Mouse (Mus musculus): ENCODE measurements around the gene Fam19a1. TPM values are rescaled to one million over a fixed set of nuclear protein-coding genes. Genes with fewer than 3 reads are reported as not detected.
A peak's percentile ranks its signal among the peaks of the same experiment; 100 is the strongest.

The Fam19a1 gene
- polyA plus RNA-seq, 1 experiment, result 0.20 TPM

DNA sequence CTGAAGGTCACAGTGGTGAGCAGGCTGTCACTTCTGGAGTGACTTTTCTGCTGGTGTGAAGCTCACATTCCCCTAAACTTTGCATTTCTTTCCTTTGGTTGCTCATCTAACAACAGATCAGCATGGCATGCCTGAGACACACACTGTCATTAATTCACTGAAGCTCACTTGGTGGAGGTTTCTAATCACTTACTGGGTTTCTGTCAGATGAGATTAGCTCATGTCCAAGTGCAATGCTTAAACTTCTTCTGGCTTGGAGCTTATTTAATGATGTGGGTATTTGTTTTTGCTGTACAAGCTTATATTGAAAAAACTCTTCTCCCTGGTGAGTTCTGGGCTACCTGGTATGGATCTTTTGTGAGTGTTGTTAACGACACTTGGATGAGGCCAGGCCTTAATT lies 343.3 kb downstream of the Fam19a1 start:
- Histone ChIP-seq H3K27ac (ENCODE audit: insufficient read depth, low read depth, low read length) (no peak overlapping the region), H3K4me1 (ENCODE audit: control insufficient read depth, insufficient read depth, low read length) (no peaks in the 10 kb centered on the region), H3K36me3 (ENCODE audit: control insufficient read depth, insufficient read depth, low read length) (no peaks in the 10 kb centered on the region), H3K4me3 (ENCODE audit: insufficient read depth, low read depth, low read length) (no peak overlapping the region), H3K27me3 (replicated peaks; ENCODE audit: control insufficient read depth, insufficient read depth, low read length) (no peaks in the 10 kb centered on the region)
- DNase-seq, result no peak
- no peak for TF ChIP-seq POLR2A (IDR thresholded peaks at IDR 0.05; ENCODE audit: low read depth, low read length)
- no peak for TF ChIP-seq CTCF (conservative IDR thresholded peaks at IDR 0.05; ENCODE audit: insufficient read depth, insufficient read length, low read depth, low read length)
- WGBS, result 80% methylated on average over 1 of the region's 1 CpGs

DNA sequence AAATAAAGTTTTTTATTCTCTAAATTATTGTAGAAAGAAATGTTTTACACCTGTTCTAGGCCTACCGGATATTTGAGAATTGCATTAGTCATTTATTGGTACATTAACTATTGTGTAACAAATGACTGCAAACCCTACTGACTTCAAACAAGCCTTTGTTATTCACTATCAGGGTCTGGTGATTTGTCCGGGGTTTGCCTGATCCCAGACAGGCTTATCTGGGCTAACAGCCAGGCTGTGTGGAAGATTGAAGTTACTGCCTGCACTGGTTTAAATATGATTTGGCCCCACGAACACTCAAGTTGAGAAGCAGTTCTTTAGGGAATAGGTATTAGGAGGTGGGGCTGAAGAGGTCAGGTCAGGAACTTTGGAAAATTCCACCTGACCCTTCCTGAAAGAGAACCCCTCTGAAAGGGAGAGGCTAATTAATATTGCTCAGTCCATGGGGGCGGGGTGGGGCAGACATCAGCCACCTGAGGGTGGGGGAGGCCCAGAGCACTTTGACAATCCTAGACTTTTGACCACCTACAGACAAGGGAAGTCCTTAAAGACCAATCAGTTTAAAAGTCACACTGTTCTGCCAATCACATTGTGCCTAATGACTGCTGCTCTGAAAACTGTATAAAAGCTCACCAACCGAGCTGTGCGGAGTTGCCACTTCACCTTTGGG lies 344.8 kb downstream of the Fam19a1 start:
- Histone ChIP-seq H3K4me1 (ENCODE audit: control insufficient read depth, insufficient read depth, low read length) (no peaks in the 10 kb centered on the region), H3K27me3 (replicated peaks; ENCODE audit: control insufficient read depth, insufficient read depth, low read length) (no peaks in the 10 kb centered on the region), H3K36me3 (ENCODE audit: control insufficient read depth, insufficient read depth, low read length) (no peaks in the 10 kb centered on the region), H3K27ac (ENCODE audit: insufficient read depth, low read depth, low read length) (no peak overlapping the region), H3K4me3 (ENCODE audit: insufficient read depth, low read depth, low read length) (no peak overlapping the region)
- DNase-seq, result peak; percentile 8
- no peak for TF ChIP-seq CTCF (conservative IDR thresholded peaks at IDR 0.05; ENCODE audit: insufficient read depth, insufficient read length, low read depth, low read length)
- no peak for TF ChIP-seq POLR2A (IDR thresholded peaks at IDR 0.05; ENCODE audit: low read depth, low read length)
- WGBS, result 45% methylated on average over 6 of the region's 6 CpGs

DNA sequence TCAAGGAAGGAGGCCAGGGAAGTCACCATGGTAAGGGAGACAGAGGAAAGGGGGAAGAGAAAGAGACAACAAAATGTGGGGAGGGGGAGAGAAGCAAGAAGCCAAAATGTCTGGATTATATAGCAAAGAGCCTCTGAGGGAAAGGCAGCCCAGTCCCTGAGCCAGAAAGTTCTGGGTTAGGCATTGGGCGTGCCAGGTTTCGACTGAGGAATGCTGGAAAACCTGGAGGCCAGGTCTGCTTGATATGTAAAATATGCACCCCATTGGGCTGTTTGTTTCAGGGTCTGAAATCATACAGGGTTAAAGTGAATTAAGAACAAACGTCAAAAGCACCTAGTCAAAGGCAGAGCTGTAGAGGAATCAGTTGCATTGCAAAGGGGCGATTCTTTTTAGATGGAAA lies 346.1 kb downstream of the Fam19a1 start:
- Histone ChIP-seq H3K4me3 (ENCODE audit: insufficient read depth, low read depth, low read length) (no peak overlapping the region), H3K4me1 (ENCODE audit: control insufficient read depth, insufficient read depth, low read length) (no peaks in the 10 kb centered on the region), H3K27me3 (replicated peaks; ENCODE audit: control insufficient read depth, insufficient read depth, low read length) (no peaks in the 10 kb centered on the region), H3K36me3 (ENCODE audit: control insufficient read depth, insufficient read depth, low read length) (no peaks in the 10 kb centered on the region), H3K27ac (ENCODE audit: insufficient read depth, low read depth, low read length) (no peak overlapping the region)
- 72% methylated on average over 4 of the region's 4 CpGs for WGBS
- no peak for DNase-seq
- TF ChIP-seq POLR2A (IDR thresholded peaks at IDR 0.05; ENCODE audit: low read depth, low read length), result no peak
- TF ChIP-seq CTCF (conservative IDR thresholded peaks at IDR 0.05; ENCODE audit: insufficient read depth, insufficient read length, low read depth, low read length), result no peak

DNA sequence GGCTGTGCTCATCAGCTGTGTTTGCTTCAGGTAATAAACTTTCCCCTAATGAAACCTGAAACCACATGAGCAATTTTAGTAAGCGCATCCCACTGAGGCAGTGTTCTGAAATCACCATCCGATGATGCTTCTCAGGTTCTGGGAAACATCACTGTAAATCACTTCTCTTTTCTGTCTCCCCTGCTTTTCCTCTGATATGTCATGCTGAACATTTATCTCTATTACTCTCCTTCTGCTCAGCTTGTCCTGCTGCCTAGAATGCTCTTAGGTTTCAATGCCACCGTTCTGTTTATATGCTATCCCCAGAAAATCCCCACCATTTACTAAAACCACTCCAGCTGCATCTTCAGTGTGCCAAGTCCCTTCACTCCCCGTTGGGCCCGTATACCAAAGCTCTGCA lies 386.5 kb downstream of the Fam19a1 start:
- TF ChIP-seq CTCF (conservative IDR thresholded peaks at IDR 0.05; ENCODE audit: insufficient read depth, insufficient read length, low read depth, low read length) (no peak), POLR2A (IDR thresholded peaks at IDR 0.05; ENCODE audit: low read depth, low read length) (no peak)
- no peaks in the 10 kb centered on the region for H3K4me1 ChIP-seq (ENCODE audit: control insufficient read depth, insufficient read depth, low read length)
- no peak for DNase-seq
- H3K4me3 ChIP-seq (ENCODE audit: insufficient read depth, low read depth, low read length), result no peak overlapping the region
- no peak overlapping the region for H3K27ac ChIP-seq (ENCODE audit: insufficient read depth, low read depth, low read length)
- no peaks in the 10 kb centered on the region for H3K27me3 ChIP-seq (replicated peaks; ENCODE audit: control insufficient read depth, insufficient read depth, low read length)
- 34% methylated on average over 5 of the region's 5 CpGs for WGBS
- no peaks in the 10 kb centered on the region for H3K36me3 ChIP-seq (ENCODE audit: control insufficient read depth, insufficient read depth, low read length)

DNA sequence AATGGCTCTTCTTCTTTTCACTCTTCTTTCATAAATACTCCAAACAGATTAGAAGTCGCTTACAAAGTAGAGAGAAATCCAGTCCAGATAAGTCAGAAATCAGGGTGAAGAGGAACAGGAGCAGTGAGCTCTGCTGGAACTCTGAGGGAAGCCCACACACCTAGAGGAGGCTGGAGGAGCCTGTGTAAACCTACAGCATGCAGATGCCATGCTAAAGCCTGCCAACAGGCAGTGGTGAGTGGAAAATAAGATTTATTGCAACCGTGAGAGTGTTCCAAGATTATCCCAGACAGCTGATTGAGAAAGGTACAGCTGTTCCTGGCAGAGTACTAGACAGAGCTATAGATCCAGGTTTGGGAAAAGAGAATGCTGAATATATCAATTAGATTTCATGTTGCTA lies 428.6 kb downstream of the Fam19a1 start:
- Histone ChIP-seq H3K27me3 (replicated peaks; ENCODE audit: control insufficient read depth, insufficient read depth, low read length) (no peaks in the 10 kb centered on the region), H3K4me3 (ENCODE audit: insufficient read depth, low read depth, low read length) (no peak overlapping the region), H3K4me1 (ENCODE audit: control insufficient read depth, insufficient read depth, low read length) (no peaks in the 10 kb centered on the region), H3K36me3 (ENCODE audit: control insufficient read depth, insufficient read depth, low read length) (no peaks in the 10 kb centered on the region), H3K27ac (ENCODE audit: insufficient read depth, low read depth, low read length) (no peak overlapping the region)
- no peak for DNase-seq
- 84% methylated on average over 2 of the region's 2 CpGs for WGBS
- TF ChIP-seq POLR2A (IDR thresholded peaks at IDR 0.05; ENCODE audit: low read depth, low read length) (no peak), CTCF (conservative IDR thresholded peaks at IDR 0.05; ENCODE audit: insufficient read depth, insufficient read length, low read depth, low read length) (no peak)

DNA sequence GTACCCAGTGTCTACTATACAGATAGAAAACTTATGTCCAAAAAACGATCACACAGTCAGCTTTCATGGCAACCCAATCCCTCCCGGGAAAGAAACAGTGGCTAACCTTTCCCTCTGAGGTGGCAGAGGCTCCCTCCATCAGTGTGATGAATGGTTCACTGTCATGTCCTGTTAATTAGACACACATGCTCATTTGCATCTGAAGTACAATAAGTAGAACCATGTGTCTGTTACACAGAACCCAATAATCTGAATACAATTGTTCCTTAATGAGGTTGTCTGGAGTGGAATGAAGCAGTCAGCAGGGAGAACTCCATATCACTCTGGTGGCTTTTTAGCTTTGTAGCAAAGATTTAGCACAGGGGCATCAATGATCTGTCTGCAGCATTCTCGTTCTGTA lies 431.9 kb downstream of the Fam19a1 start:
- H3K27ac ChIP-seq (ENCODE audit: insufficient read depth, low read depth, low read length), result no peak overlapping the region
- no peaks in the 10 kb centered on the region for H3K27me3 ChIP-seq (replicated peaks; ENCODE audit: control insufficient read depth, insufficient read depth, low read length)
- 33% methylated on average over 3 of the region's 3 CpGs for WGBS
- H3K4me1 ChIP-seq (ENCODE audit: control insufficient read depth, insufficient read depth, low read length), result no peaks in the 10 kb centered on the region
- H3K4me3 ChIP-seq (ENCODE audit: insufficient read depth, low read depth, low read length), result no peak overlapping the region
- no peaks in the 10 kb centered on the region for H3K36me3 ChIP-seq (ENCODE audit: control insufficient read depth, insufficient read depth, low read length)
- TF ChIP-seq POLR2A (IDR thresholded peaks at IDR 0.05; ENCODE audit: low read depth, low read length), result no peak
- no peak for TF ChIP-seq CTCF (conservative IDR thresholded peaks at IDR 0.05; ENCODE audit: insufficient read depth, insufficient read length, low read depth, low read length)
- no peak for DNase-seq

DNA sequence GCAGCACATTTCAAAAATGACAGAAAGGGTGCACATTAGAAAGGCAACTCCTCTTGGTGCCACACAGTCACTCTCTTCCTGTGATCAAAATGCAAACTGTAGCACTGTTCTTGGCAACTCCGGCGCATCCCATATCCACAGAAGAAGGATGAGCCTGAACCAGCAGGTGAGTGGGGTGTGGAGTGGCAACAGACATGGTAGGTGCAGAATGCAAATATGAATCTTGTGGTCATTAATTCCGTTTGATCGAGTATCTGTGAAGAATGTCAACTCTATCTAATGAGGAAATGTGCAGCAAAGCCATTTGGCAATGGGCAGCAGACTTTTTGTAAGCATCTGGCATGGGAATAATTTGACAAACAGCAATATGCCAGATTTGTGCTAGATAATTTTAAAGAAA lies 437.5 kb downstream of the Fam19a1 start:
- Histone ChIP-seq H3K27me3 (replicated peaks; ENCODE audit: control insufficient read depth, insufficient read depth, low read length) (no peaks in the 10 kb centered on the region), H3K27ac (ENCODE audit: insufficient read depth, low read depth, low read length) (no peak overlapping the region), H3K4me3 (ENCODE audit: insufficient read depth, low read depth, low read length) (no peak overlapping the region), H3K4me1 (ENCODE audit: control insufficient read depth, insufficient read depth, low read length) (no peaks in the 10 kb centered on the region), H3K36me3 (ENCODE audit: control insufficient read depth, insufficient read depth, low read length) (no peaks in the 10 kb centered on the region)
- no peak for DNase-seq
- TF ChIP-seq CTCF (conservative IDR thresholded peaks at IDR 0.05; ENCODE audit: insufficient read depth, insufficient read length, low read depth, low read length), result no peak
- 94% methylated on average over 4 of the region's 4 CpGs for WGBS

Data from kidney, adult 2 months (tissue).